Mouse (Mus musculus) CH12.LX (cell line): Measurements from ENCODE around the gene Pbx1.

Source experiments
- CTCF ChIP-seq, 2 experiments: IDR thresholded peaks in 1 of 2; conservative IDR thresholded peaks in 1 of 2; 2 replicates each; pipeline ENCODE4 v1.5.1; 2011 to 2012; ENCODE audit warnings: low read depth in 2 of 2, low read length in 2 of 2, improper control_type of control experiment in 1 of 2, inconsistent platforms in 1 of 2, mild to moderate bottlenecking in 1 of 2, moderate library complexity in 1 of 2
- EP300 ChIP-seq: IDR thresholded peaks from 2 replicates; pipeline ENCODE4 v1.6.1; 2011; ENCODE audit warnings: low read length, improper control_type of control experiment
- MAX ChIP-seq: IDR thresholded peaks from 2 replicates; pipeline ENCODE4 v1.6.1; 2011; ENCODE audit warnings: low read length, improper control_type of control experiment
- MEF2A ChIP-seq: IDR thresholded peaks from 2 replicates; pipeline ENCODE4 v1.6.1; 2014; ENCODE audit warnings: low read depth, mild to moderate bottlenecking, inconsistent platforms, low read length, improper control_type of control experiment, borderline replicate concordance
- POLR2A ChIP-seq: IDR thresholded peaks from 2 replicates; pipeline ENCODE4 v1.6.1; 2011; ENCODE audit warnings: low read depth, mild to moderate bottlenecking, improper control_type of control experiment, low read length
- POLR2AphosphoS2 ChIP-seq: IDR thresholded peaks from 2 replicates; pipeline ENCODE4 v1.6.1; 2011; ENCODE audit warnings: low read depth, low read length, improper control_type of control experiment
- USF1 ChIP-seq: IDR thresholded peaks from 2 replicates; pipeline ENCODE4 v1.6.1; 2014; ENCODE audit warnings: low read depth, mild to moderate bottlenecking, inconsistent platforms, low read length, improper control_type of control experiment

DNA sequence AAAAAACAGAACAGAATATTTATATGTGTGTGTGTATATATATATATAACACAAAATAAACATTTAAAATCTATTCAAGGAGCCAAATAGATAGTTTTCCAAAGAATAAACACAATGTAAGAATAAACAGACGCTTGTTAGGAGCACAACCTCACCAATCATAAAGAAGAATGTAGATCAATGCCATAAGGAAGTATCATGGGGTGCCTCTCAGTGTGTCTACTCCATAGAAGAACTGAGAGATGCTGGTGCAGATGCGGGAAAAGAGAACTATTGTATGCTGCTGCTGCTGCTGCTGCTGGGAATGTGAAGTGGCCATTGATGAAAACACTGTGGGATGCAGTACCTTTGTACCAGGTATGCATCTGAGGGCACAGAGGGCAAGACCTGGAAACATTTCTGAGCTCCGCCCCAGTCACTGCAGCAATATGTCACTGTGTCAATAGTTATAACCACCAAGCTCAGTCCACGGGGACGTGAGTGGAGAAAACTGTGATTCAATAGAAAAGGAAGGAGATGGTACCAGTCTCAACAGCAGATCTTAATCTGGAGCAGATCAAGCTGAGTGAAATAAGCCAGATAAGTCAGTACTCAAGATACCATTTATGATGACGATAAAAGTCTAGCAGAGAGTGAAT is 361.7 kb downstream of the Pbx1 start:
- TF ChIP-seq USF1, result no peak
- TF ChIP-seq POLR2AphosphoS2, result no peak
- TF ChIP-seq CTCF (conservative IDR thresholded peaks at IDR 0.05 in 1 of 2, IDR thresholded peaks at IDR 0.05 in 1 of 2; ENCODE audit: low read depth in 2 of 2, low read length in 2 of 2), result no peak
- no peak for TF ChIP-seq POLR2A
- no peak for TF ChIP-seq MEF2A
- TF ChIP-seq MAX, result no peak
- TF ChIP-seq EP300, result no peak
